Mouse (Mus musculus) frontal cortex, adult 2 months (tissue): ENCODE measurements around the gene Susd1. TPM values are rescaled to one million over a fixed set of nuclear protein-coding genes. Genes with fewer than 3 reads are reported as not detected.

Experiments
- DNase-seq, 2 experiments: peaks; one replicate each; pipeline ENCODE4 v3.0.0; 2022; ENCODE audit warnings: low spot score in 1 of 2; ENCODE audit errors: extremely low spot score in 1 of 2
- polyA plus RNA-seq: library from polyadenylated mRNA; depleted of rRNA; stranded (reverse); fragments of >200 nt; gene quantifications from 2 replicates; pipeline ENCODE4 v1.2.3, GENCODE M21; 2012; rRNA removed

Susd1 gene
- polyA plus RNA-seq, result 13.9 and 14.4 TPM in 2 replicates

GRCm38 (mm10) chr4:59437990-59438854 lies at the start of gene Susd1:
TSS of gene Susd1 (minus strand) at chr4:59438633.
- peak; percentile 5 to 70 for DNase-seq

GRCm38 (mm10) chr4:59471306-59471705 lies 32.9 kb upstream of the Susd1 start:
- DNase-seq, result no peak

GRCm38 (mm10) chr4:59465449-59465848 lies 27.0 kb upstream of the Susd1 start:
- no peak for DNase-seq

- DNase-seq, result no peak
Measured at GRCm38 (mm10) chr4:59464661-59465060, 26.2 kb upstream of the Susd1 start.

- DNase-seq, result peak; percentile 63
Measured at GRCm38 (mm10) chr4:59462494-59462893, 24.1 kb upstream of the Susd1 start.

GRCm38 (mm10) chr4:59461116-59461727 lies 22.8 kb upstream of the Susd1 start:
- no peak for DNase-seq

- DNase-seq, result no peak
Measured at GRCm38 (mm10) chr4:59459216-59459955, 21.0 kb upstream of the Susd1 start.

- no peak for DNase-seq
Measured at GRCm38 (mm10) chr4:59457941-59458340, 19.5 kb upstream of the Susd1 start.

GRCm38 (mm10) chr4:59457091-59457490 lies 18.7 kb upstream of the Susd1 start:
- DNase-seq, result no peak

GRCm38 (mm10) chr4:59455465-59455864 lies 17.0 kb upstream of the Susd1 start:
- no peak for DNase-seq

- peak in 1 of 2 experiments; percentile 30 for DNase-seq
Measured at GRCm38 (mm10) chr4:59454046-59454445, 15.6 kb upstream of the Susd1 start.

GRCm38 (mm10) chr4:59452503-59452933 lies 14.1 kb upstream of the Susd1 start:
- DNase-seq, result no peak

- DNase-seq, result no peak
Measured at GRCm38 (mm10) chr4:59450906-59451305, 12.5 kb upstream of the Susd1 start.

GRCm38 (mm10) chr4:59450234-59450854 lies 11.9 kb upstream of the Susd1 start:
- no peak for DNase-seq

GRCm38 (mm10) chr4:59447296-59447695 lies 8.9 kb upstream of the Susd1 start:
- no peak for DNase-seq

- no peak for DNase-seq
Measured at GRCm38 (mm10) chr4:59445516-59445915, 7.1 kb upstream of the Susd1 start.

- no peak for DNase-seq
Measured at GRCm38 (mm10) chr4:59444994-59445393, 6.6 kb upstream of the Susd1 start.

GRCm38 (mm10) chr4:59444085-59444484 lies 5.7 kb upstream of the Susd1 start:
- DNase-seq, result no peak

- DNase-seq, result no peak
Measured at GRCm38 (mm10) chr4:59441265-59441664, 2.8 kb upstream of the Susd1 start.

- DNase-seq, result no peak
Measured at GRCm38 (mm10) chr4:59439960-59440359, 1.5 kb upstream of the Susd1 start.

- no peak for DNase-seq
Measured at GRCm38 (mm10) chr4:59439041-59439440, 608 bp upstream of the Susd1 start.
